ENCODE assay signal across 22 mouse cellular contexts in the genomic region with DNA sequence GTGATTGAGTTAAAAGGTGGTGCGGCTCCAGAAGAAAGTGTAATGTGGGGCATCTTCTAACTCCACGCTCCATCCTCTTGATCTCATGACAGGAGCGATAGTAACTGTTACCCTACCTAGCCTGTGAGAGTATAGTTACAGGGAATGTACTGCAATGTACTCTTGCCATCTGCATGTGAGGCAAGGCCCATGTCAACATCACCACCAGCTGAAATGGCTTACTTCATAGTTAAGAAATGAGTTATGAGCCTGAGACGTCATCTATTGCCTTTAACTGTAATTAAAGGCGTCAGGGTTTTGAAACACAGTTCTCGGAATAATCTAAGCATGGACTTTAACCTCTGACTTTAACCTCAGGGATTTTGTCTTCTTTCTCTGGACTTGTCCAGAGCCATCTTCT. TPM values are rescaled to one million over a fixed set of nuclear protein-coding genes. Genes with fewer than 3 reads are reported as not detected.
"Had no signal": no experiment of that assay in that cellular context is flagged by ENCODE, and none has a peak within 500 bp of the region (broad histone marks: within the 10 kb centered on the region; RNA-seq: fewer than 3 reads in every experiment).

No protein-coding gene starts in this region.

- H3K27ac ChIP-seq: midbrain, embryonic 10.5 days; midbrain, embryonic 12.5 days; neural tube, embryonic 13.5 days; neural tube, embryonic 15.5 days; stomach, embryonic 15.5 days; stomach, postnatal 0 days had no signal

- H3K4me3 ChIP-seq: midbrain, embryonic 10.5 days; midbrain, embryonic 12.5 days; myocyte; neural tube, embryonic 13.5 days; neural tube, embryonic 15.5 days; stomach, embryonic 15.5 days had no signal

- ATAC-seq: midbrain, embryonic 16.5 days had no signal

- DNase-seq: lung, adult 18-20 months; lung, embryonic 14.5 days; lung, postnatal 10 days; lung, postnatal 4 days; midbrain, embryonic 14.5 days; retina, postnatal 1 day; right cerebral cortex, adult 18-20 months; right cerebral cortex, postnatal 25 days; thymus, adult 2 months; thymus, postnatal 25 days; thymus, postnatal 4 days had no signal

- H3K4me2 ChIP-seq: lung, embryonic 14.5 days; midbrain, embryonic 12.5 days; neural tube, embryonic 13.5 days; neural tube, embryonic 15.5 days; stomach, embryonic 15.5 days had no signal

- H3K27me3 ChIP-seq: midbrain, embryonic 12.5 days; neural tube, embryonic 13.5 days; neural tube, embryonic 15.5 days; stomach, embryonic 15.5 days had no signal

- H3K4me1 ChIP-seq: midbrain, embryonic 10.5 days; midbrain, embryonic 12.5 days; neural tube, embryonic 13.5 days; neural tube, embryonic 15.5 days; stomach, embryonic 15.5 days had no signal

- H3K9ac ChIP-seq: lung, embryonic 14.5 days; midbrain, embryonic 12.5 days; neural tube, embryonic 13.5 days; neural tube, embryonic 15.5 days; stomach, embryonic 15.5 days had no signal

- H3K9me3 ChIP-seq: midbrain, embryonic 10.5 days; midbrain, embryonic 12.5 days; neural tube, embryonic 13.5 days; neural tube, embryonic 15.5 days; stomach, embryonic 15.5 days had no signal

- H3K36me3 ChIP-seq: midbrain, embryonic 10.5 days; midbrain, embryonic 12.5 days; neural tube, embryonic 13.5 days; neural tube, embryonic 15.5 days; stomach, embryonic 15.5 days had no signal

RNA-seq across cellular contexts. Expression of gene Slc5a8, which starts 11.2 kb away (rescaled TPM):
- polyA plus RNA-seq: liver, embryonic 16.5 days; myocyte; neural tube, embryonic 13.5 days; spleen, adult 2 months; testis, adult 2 months had no signal
